Mouse (Mus musculus) MEL (cell line): ENCODE data around the gene Smarcd1.

Source experiments
- CTCF ChIP-seq, 3 experiments: IDR thresholded peaks in 2 of 3; conservative IDR thresholded peaks in 1 of 3; 2 replicates each; pipeline ENCODE4 v1.5.1; 2011 to 2012; ENCODE audit warnings: low read length in 3 of 3, low read depth in 2 of 3, mild to moderate bottlenecking in 2 of 3, improper control_type of control experiment in 1 of 3, inconsistent platforms in 1 of 3, mixed read lengths in 1 of 3, moderate library complexity in 1 of 3; ENCODE audit not compliant: control insufficient read depth in 1 of 3, insufficient read depth in 1 of 3, poor library complexity in 1 of 3, severe bottlenecking in 1 of 3
- ELF1 ChIP-seq: IDR thresholded peaks from 2 replicates; pipeline ENCODE4 v1.6.1; 2014; ENCODE audit warnings: low read depth, mild to moderate bottlenecking, inconsistent platforms, low read length, improper control_type of control experiment, moderate library complexity
- MAFK ChIP-seq: IDR thresholded peaks from 2 replicates; pipeline ENCODE4 v1.6.1; 2011; ENCODE audit warnings: low read depth, mild to moderate bottlenecking, low read length, improper control_type of control experiment, borderline replicate concordance
- POLR2A ChIP-seq, 2 experiments: IDR thresholded peaks; 2 replicates each; pipeline ENCODE4 v1.6.1; 2011 to 2012; ENCODE audit warnings: low read length in 2 of 2, mild to moderate bottlenecking in 2 of 2, control low read depth in 1 of 2, improper control_type of control experiment in 1 of 2, low read depth in 1 of 2, moderate library complexity in 1 of 2; ENCODE audit not compliant: control insufficient read depth in 1 of 2, insufficient read depth in 1 of 2, poor library complexity in 1 of 2
- POLR2AphosphoS5 ChIP-seq: IDR thresholded peaks from 2 replicates; pipeline ENCODE4 v1.6.1; 2012; ENCODE audit warnings: low read depth, borderline replicate concordance, mild to moderate bottlenecking, inconsistent platforms, low read length, moderate library complexity, mixed read lengths
- TAL1 ChIP-seq: IDR thresholded peaks from 2 replicates; pipeline ENCODE4 v1.6.1; 2012; ENCODE audit warnings: mild to moderate bottlenecking, inconsistent platforms, low read length, moderate library complexity, mixed read lengths
- USF2 ChIP-seq, 2 experiments: IDR thresholded peaks; 2 replicates each; pipeline ENCODE4 v1.6.1; 2011 to 2012; ENCODE audit warnings: improper control_type of control experiment in 2 of 2, low read length in 2 of 2, borderline replicate concordance in 1 of 2, inconsistent platforms in 1 of 2, low read depth in 1 of 2, mild to moderate bottlenecking in 1 of 2; ENCODE audit not compliant: insufficient read depth in 1 of 2
- ZC3H11A ChIP-seq: IDR thresholded peaks from 2 replicates; pipeline ENCODE4 v1.6.1; 2012; ENCODE audit warnings: low read depth, mild to moderate bottlenecking, inconsistent platforms, low read length, improper control_type of control experiment
- ZMIZ1 ChIP-seq: IDR thresholded peaks from 2 replicates; pipeline ENCODE4 v1.6.1; 2012; ENCODE audit warnings: low read depth, mild to moderate bottlenecking, inconsistent platforms, low read length, improper control_type of control experiment, moderate library complexity

DNA sequence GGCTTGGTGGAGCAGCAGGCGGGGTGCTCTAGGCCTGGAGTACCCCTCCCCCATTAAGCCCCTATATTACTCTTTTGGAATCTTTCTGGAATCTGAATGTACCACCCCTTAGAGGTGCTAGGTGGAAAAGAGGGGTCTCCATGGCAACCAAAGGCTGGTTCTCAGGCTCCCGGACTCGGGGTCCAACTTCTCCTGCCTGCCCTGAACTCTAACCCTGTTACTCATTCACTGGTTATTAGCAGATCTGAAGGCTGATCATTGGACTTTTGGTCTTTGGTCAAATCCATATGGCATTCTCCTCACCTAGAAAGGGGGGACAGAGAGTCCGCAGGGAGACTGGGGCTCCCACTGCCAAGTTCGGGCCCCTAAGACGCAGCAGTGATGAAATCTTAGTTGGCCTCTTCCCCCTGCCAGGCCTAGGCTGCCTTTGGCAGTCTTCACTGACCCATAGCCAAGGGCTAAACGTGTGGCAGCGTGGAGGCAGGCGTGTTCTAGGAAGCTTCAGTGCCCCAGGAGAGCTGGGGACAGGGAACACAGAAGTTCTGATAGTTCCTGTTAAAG, 16.6 kb downstream of the Smarcd1 start:
- TF ChIP-seq USF2 (IDR thresholded peaks at IDR 0.05; ENCODE audit: borderline replicate concordance in 1 of 2, insufficient read depth in 1 of 2, low read depth in 1 of 2, low read length in 2 of 2) (no peak), CTCF (IDR thresholded peaks at IDR 0.05 in 2 of 3, conservative IDR thresholded peaks at IDR 0.05 in 1 of 3; ENCODE audit: control insufficient read depth in 1 of 3, insufficient read depth in 1 of 3, low read depth in 2 of 3, low read length in 3 of 3, poor library complexity in 1 of 3, severe bottlenecking in 1 of 3) (no peak), POLR2A (IDR thresholded peaks at IDR 0.05; ENCODE audit: control insufficient read depth in 1 of 2, insufficient read depth in 1 of 2, low read depth in 1 of 2, low read length in 2 of 2, poor library complexity in 1 of 2) (no peak), POLR2AphosphoS5 (no peak), ELF1 (no peak), TAL1 (no peak), ZMIZ1 (no peak), ZC3H11A (no peak), MAFK (no peak)
